In the genomic region with DNA sequence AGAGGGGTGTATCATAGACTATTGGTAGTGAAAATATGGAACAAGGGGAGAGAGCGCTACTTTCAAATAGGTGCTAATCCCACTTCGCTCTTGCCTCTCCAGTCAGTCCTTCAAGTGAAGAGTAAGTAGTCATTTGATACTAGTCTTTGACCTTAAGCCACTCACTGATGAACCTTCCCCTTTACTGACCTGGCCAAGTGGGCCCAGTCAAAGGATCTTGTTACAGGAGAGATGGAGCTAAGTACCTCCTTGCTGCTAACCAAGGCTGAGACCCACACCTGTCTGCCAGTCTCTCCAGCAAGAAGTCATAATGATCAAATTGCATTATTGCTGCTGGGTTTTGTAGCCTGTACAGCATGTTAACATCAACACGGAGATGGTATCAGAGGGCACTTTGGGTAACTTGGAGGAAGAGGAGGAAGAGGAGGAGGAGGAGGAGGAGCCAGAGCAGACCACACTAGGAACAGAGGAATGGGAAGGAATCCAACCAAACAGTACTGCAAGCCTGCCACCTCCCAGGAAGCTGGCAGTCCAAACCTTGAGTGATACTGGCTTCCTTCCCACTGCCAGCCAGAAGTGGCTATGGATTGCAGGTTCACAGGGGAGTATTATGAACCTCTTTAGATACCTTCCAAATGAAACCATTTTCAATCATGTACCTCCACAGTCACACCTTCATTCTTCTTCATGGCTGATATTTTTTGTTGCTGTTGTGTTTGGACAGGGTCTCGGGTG, we compare ENCODE assay signal across 15 mouse cellular contexts.
DNase-seq lines count a peak whose midpoint lies in the region; ATAC-seq lines count a peak whose summit lies in the region.
"Had no signal": no experiment of that assay in that cellular context is flagged by ENCODE, and none has a peak within 500 bp of the region (broad histone marks: within the 10 kb centered on the region; RNA-seq: fewer than 3 reads in every experiment).

No protein-coding gene starts in this region.

- 83% methylated on average over 4 of the region's 4 CpGs for WGBS in heart, embryonic 10.5 days
- WGBS in midbrain, embryonic 13.5 days = 91% methylated on average over 4 of the region's 4 CpGs

- H3K4me3 ChIP-seq in heart, embryonic 10.5 days = no peak overlapping the region
- H3K4me3 ChIP-seq in midbrain, embryonic 13.5 days (replicated peaks) = no peak overlapping the region

- ATAC-seq in midbrain, embryonic 13.5 days = no peak
- ATAC-seq: CD4-positive, CD25-positive, alpha-beta regulatory T cell, adult 4 months had no signal

- H3K36me3 ChIP-seq in heart, embryonic 10.5 days = no peaks in the 10 kb centered on the region
- peaks cover 2% of the 10 kb centered on the region; the same call in 1 of the 2 replicates for H3K36me3 ChIP-seq in midbrain, embryonic 13.5 days
- H3K36me3 ChIP-seq: G1E had no signal

- no peak overlapping the region for H3K4me2 ChIP-seq in midbrain, embryonic 13.5 days (replicated peaks)
- H3K4me2 ChIP-seq: lung, embryonic 14.5 days had no signal

- 0 out of 2 replicates have a peak, but pooled peaks cover 3% of the 10 kb centered on the region for H3K27me3 ChIP-seq in heart, embryonic 10.5 days (ENCODE audit: insufficient read depth, poor library complexity, severe bottlenecking)
- no peaks in the 10 kb centered on the region for H3K27me3 ChIP-seq in midbrain, embryonic 13.5 days

- intact Hi-C loops in heart, postnatal 14 days (cut with DNase I) = no loop called here

- peak; percentile 18 for DNase-seq in adrenal gland, postnatal 10 days
- no peak for DNase-seq in adrenal gland, postnatal 25 days
- peak; percentile 11 to 31 for DNase-seq in heart, postnatal 14 days
- no peak for DNase-seq in heart, embryonic 10.5 days (ENCODE audit: low spot score)
- peak; percentile 50 to 66 for DNase-seq in cerebellum, postnatal 25 days
- peak; percentile 88 for DNase-seq in skeletal muscle tissue, adult 2 months (ENCODE audit: low read depth, low spot score)
- no peak for DNase-seq in layer of hippocampus, adult 9-11 months
- DNase-seq: kidney, adult 9 months; kidney, postnatal 4 days; layer of hippocampus, postnatal 36 days; lung, embryonic 14.5 days; right cerebral cortex, postnatal 14 days had no signal

- H3K9ac ChIP-seq in midbrain, embryonic 13.5 days (replicated peaks) = no peak overlapping the region
- H3K9ac ChIP-seq: lung, embryonic 14.5 days had no signal

- no peak overlapping the region for H3K27ac ChIP-seq in heart, embryonic 10.5 days
- no peak overlapping the region for H3K27ac ChIP-seq in midbrain, embryonic 13.5 days

- no peaks in the 10 kb centered on the region for H3K4me1 ChIP-seq in heart, embryonic 10.5 days
- H3K4me1 ChIP-seq in midbrain, embryonic 13.5 days (replicated peaks) = peaks cover 11% of the 10 kb centered on the region

- no peaks in the 10 kb centered on the region for H3K9me3 ChIP-seq in heart, embryonic 10.5 days
- no peaks in the 10 kb centered on the region for H3K9me3 ChIP-seq in midbrain, embryonic 13.5 days

Comparison
In these comparisons a context has a peak if more than half of its experiments do, and no peak if none do; other contexts are left out.
1. DNase-seq: peak in adrenal gland, postnatal 10 days (single experiment), heart, postnatal 14 days (2 of 2), cerebellum, postnatal 25 days (2 of 2) and skeletal muscle tissue, adult 2 months (single experiment); none in adrenal gland, postnatal 25 days (single experiment), heart, embryonic 10.5 days (single experiment) and layer of hippocampus, adult 9-11 months (single experiment).